Mouse (Mus musculus) megakaryocyte, adult 5-6 weeks (primary cell): Measurements from ENCODE around the gene Lamtor1. TPM values are rescaled to one million over a fixed set of nuclear protein-coding genes. Genes with fewer than 3 reads are reported as not detected.
"Not testable (repeated sequence)": the region's sequence is repeated elsewhere in the genome, so short reads cannot be mapped to it uniquely, and the experiment has no call there.

Experiments
- ATAC-seq: 2 replicates; pipeline ENCODE4 v1.8.0; 2016; ENCODE audit warnings: mild to moderate bottlenecking, inconsistent platforms; ENCODE audit not compliant: poor library complexity, severe bottlenecking
- total RNA-seq, 2 experiments: library from RNA; stranded (forward) in 1 of 2; stranded (reverse) in 1 of 2; fragments of 153-499, 151-499 nt in 1 of 2; fragments of 221-1000, 200-1000 nt in 1 of 2; gene quantifications; 2 replicates each; pipeline versions ENCODE4 v1.2.3 to v1.2.4; 2015 to 2017

The Lamtor1 gene
- total RNA-seq, 2 experiments from 2014 or later: 127 to 160 TPM

DNA sequence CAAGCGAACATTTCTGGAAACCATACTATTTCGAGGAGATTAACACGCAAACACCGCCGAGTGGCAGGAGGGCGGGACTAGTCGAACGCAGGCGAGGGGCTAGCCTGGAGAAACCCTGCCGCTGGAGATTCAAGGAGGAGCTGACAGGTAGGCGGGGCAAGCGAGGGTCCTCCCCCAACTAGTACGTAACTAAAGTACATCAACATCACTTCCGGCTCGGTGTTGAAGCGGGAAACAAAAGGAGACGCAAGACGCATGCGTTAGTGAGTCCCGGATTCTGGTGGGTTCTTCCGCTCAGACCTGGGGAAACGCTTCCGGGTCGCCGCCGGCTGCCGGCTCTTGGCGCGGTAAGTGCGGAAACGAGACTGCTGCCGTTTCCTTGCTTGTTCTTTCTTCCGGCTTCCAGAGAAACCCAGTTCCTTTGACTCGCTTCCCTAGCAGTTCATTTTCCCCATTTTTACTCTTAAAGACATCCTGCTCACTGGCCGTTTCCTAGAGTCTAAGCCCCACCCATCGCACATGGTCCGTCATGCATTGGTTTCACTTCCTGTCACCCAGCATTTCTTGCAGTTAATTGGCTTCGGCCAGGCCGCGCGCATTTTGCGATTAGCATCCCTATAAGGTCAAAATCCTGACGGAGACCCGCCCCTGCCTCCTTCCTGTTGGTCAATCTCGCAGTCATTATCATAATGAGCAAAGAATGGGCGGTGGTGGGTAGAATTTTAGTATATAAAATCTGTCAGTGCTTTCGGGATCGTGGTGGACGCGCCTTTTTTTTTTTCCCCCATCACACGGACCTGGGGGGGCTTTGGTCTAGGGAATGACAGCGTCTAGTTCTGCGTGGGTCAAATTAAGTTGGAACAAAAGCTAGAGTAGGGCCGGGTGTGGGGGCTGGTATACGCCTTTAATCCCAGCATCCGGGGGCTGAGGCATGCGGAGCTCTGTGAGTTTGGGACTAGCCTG, 9.3 kb upstream of the Lamtor1 start:
- peak; percentile 94 for ATAC-seq

GRCm38 (mm10) chr7:101900331-101901097, 5.2 kb upstream of the Lamtor1 start:
- ATAC-seq: no peak

DNA sequence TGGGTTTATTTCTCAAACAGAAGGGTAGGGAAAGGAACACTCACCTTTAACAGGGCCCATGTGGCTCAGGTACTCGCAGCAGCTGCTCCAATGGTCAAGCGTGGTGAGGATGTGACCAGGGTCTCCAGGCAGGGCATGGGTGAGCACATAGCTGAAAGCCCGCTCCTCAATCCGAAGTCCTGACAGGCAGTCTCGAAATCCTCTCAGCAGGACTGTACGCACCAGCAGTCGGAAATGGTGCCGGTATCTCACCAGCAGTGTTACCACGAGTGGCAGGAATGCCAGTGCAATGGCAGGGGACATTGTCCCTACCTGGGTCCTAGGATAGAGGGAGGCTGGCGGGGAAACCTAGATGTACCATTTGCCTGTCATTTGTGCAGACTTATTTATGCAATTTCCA, 3.7 kb upstream of the Lamtor1 start:
- ATAC-seq: no peak

DNA sequence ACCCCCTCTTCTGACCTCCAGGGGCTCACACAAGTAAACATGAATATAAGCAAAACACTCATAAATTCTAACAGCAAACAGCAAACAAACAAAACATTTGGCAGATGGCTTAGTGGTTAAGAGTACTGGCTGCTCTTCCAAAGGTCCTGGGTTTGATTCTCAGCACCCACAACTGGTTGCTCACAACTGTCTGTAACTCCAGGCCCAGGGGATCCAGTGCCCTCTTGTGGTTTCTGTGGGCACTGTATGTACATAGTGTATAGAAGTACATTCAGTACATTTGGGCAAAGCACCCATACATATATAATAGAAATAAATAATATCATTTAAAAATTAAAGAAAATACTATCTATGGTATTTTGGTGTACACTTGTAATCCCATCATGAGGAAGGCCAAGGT, 2.9 kb upstream of the Lamtor1 start:
- ATAC-seq: no peak

GRCm38 (mm10) chr7:101906287-101906681, 580 bp downstream of the Lamtor1 start, which contains the start of gene Tomt:
Tomt (minus strand) TSS chr7:101906359.
- ATAC-seq: no peak

GRCm38 (mm10) chr7:101906696-101907095, 992 bp downstream of the Lamtor1 start:
- 0 out of 2 replicates have a peak, but pooled peaks have one; percentile 2 for ATAC-seq

DNA sequence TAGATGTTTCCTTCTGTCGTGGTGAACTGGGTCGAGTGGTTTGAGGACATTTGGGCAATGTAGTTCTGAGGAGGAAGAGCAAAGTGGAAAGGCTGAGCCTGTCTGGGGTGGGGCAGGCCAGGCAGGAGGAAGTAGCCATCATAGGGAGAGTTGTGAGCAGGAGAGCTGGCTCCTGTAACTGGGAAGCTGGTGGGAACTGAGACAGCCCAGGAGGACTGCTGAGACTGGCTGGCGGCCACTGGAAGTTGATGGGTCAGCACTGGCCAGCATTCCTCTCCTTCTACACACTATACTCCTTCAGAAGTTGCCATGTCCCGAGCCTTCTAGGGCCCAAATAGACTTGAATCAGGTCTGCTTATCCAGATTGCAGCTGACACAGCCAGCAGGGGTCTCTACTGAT, 2.7 kb downstream of the Lamtor1 start:
- peak; percentile 34 for ATAC-seq

DNA sequence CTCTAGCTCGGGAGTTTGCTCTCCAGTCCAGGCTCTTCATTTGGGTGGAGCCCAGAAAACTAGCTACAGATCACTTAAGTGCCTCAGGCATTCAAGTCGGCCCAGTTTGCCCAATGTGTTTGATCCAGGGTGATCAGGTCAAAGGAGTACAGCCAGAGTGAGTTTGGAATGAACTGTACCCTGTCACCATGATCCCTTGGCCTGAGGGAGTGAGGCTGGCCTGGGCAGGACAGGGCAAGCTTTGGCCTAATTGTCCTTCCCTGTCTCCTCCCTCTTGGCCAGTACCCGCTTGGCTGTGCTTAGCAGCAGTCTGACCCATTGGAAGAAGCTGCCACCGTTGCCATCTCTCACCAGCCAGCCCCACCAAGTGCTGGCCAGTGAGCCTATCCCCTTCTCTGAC, 4.4 kb downstream of the Lamtor1 start:
- no peak for ATAC-seq

- no peak for ATAC-seq
These were observed 6.3 kb downstream of the Lamtor1 start for GRCm38 (mm10) chr7:101911982-101912381.

GRCm38 (mm10) chr7:101918071-101918470, 12.4 kb downstream of the Lamtor1 start:
- peak; percentile 88 for ATAC-seq

DNA sequence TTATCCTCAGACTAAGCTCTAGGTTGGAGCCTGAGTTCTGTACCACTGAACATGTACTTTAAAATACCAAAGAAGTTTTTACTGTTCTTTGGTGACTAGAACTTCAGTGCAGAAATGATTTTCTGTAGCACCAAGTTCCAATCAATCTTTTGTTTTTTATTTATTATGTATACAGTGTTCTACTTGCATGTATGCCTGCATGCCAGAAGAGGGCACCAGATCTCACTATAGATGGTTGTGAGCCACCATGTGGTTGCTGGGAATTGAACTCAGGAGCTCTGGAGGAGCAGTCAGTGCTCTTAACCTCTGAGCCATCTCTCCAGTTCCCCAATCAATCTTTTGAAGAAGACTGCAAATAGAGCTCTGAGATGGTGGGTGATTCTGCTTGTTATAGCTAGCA, 20.2 kb downstream of the Lamtor1 start:
- not testable (repeated sequence) for ATAC-seq

GRCm38 (mm10) chr7:101928093-101928492, 22.4 kb downstream of the Lamtor1 start:
- ATAC-seq: no peak

- ATAC-seq: no peak
These were observed 26.8 kb downstream of the Lamtor1 start for GRCm38 (mm10) chr7:101932551-101932950.

DNA sequence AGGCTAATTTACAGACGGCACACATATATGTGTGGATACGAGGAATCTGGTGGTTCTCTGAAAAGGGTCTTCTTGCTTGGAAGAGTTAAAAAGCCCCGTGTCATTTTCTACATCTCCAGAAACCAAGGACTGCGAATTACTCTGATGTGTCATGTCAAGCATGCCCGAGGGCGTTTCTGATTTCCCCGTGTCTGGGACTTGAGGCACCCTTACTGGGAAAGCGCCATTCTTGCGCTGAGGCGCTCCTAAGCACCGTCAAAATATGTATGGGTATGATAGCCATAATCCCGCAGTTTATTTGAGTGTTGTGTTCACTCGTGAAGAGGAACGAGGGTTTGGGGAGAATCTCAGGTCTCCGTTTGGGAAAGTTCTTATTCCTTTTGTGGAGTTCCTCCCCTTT, 27.6 kb downstream of the Lamtor1 start:
- ATAC-seq: peak; percentile 14

DNA sequence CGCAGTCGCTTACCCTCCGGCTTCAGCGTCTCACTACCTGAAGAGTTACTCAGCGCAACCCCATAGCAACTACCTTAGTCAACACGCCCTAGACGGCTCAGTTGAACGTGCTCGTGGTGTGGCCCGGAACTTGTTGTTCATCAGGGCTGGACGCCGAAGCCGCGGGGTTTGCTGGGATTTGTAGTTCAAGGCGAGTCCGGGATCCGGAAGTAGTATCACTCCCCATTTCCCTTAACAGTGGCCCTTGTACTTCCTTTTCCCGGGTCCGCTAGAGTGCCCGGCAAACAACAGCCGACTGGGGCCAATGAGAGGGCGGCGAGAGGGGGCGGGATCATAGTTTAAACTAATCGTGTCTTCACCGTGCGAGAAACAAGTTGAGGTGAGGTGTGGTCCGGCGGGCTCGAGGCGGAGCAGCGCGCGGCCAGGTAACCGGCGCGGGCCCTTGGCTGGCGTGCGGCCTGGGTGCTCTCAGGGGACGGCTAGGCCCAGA, 28.1 kb downstream of the Lamtor1 start, which contains the start of the genes Lrrc51 and Numa1:
TSS of gene Lrrc51 (minus strand) at position 145 of the 490 bp plus-strand sequence.
TSS of gene Numa1 (plus strand) at position 361 of the 490 bp plus-strand sequence.
- peak; percentile 99 for ATAC-seq

GRCm38 (mm10) chr7:101935957-101936356, 30.3 kb downstream of the Lamtor1 start:
- ATAC-seq: no peak

DNA sequence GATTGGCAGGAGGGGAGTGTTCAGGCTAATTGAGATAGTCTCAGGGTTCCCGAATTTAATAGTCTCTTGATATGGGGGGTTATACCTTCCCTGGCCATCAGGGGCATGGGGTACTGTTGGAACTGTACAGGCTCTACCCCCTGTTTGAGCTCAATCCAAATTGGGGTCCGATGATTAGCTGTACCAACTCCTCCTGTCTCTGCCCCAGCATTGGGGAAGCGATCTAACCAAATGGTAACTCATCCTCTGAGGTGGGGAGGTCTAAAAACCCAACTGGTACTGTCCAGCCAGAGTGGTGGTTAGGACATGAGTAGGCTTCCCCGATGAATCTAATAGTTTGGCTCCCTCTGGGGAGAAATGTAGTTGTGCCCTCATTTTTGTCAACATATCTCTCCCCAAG, 31.3 kb downstream of the Lamtor1 start:
- no peak for ATAC-seq

- no peak for ATAC-seq
These were observed 31.9 kb downstream of the Lamtor1 start for GRCm38 (mm10) chr7:101937569-101937968.

DNA sequence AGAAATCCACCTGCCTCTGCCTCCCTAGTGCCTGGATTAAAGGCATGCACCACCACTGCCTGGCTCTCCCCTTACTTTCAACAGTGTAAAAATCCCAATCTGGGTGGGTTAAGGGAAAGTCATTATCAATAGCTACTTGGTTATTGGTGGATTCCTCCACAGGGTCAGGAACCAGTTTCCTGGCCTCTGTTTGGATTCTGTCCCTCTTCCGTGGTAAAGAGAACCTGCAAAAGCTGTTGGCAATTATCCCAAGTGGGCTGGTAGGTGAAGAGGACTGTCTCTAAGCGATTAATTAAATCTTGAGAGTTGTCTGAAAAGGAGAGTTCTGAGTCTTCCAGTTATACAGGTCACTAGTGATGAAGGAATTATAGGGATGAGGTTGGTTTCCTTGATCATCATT, 32.6 kb downstream of the Lamtor1 start:
- no peak for ATAC-seq

DNA sequence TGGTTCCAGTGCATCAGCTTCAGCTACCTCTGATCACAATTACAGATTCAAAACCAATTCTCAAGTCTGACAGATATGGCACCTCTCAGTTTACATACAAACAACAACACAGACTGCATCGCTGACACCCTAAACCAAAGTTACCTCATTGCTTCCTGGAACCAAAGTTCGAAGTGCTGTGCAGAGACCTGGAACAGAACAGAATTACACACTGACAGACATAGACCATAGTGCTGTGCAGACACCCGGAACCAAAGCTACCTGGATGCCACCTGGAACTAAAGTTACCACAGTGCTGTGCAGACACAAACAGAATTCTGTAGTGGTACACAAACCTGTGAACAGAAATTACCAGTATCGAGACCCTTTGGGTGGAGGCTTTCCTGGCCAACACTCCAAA, 34.1 kb downstream of the Lamtor1 start:
- ATAC-seq: no peak

DNA sequence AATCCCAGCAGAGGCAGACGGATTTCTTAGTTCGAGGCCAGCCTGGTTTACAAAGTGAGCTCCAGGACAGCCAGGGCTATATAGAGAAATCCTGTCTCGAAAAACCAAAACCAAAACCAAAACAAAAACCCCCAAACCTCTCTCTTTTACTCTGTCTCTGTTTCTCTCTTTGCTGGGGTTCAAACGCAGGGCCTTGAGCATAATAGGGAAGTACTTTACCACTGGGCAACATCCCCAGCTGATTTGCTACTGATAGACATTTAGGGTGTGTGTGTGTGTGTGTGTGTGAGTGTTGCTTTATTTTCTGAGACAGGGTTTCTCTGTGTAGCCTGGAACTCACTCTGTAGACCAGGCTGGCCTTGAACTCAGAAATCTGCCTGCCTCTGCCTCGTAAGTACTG, 43.3 kb downstream of the Lamtor1 start:
- ATAC-seq: peak; percentile 84
